7 mouse cellular contexts compared by ENCODE assay signal in genomic region chr16:95862621-95863020, GRCm38 (mm10).
A peak's percentile ranks its signal among the peaks of the same experiment; 100 is the strongest.
DNase-seq lines count a peak whose midpoint lies in the region; ATAC-seq lines count a peak whose summit lies in the region.

No protein-coding gene starts in this region.

- H3K9me3 ChIP-seq in heart, embryonic 14.5 days (ENCODE audit: control insufficient read depth, low read length), result no peaks in the 10 kb centered on the region
- H3K9me3 ChIP-seq in limb, embryonic 10.5 days (replicated peaks), result no peaks in the 10 kb centered on the region
- H3K9me3 ChIP-seq in forebrain, embryonic 12.5 days, result no peaks in the 10 kb centered on the region

- H3K27ac ChIP-seq in heart, embryonic 14.5 days (replicated peaks in 1 of 2; ENCODE audit: control insufficient read depth in 1 of 2, insufficient read depth in 1 of 2, low read depth in 2 of 2, low read length in 2 of 2), result peak overlapping the region; percentile 30 to 87
- H3K27ac ChIP-seq in limb, embryonic 10.5 days, result peak overlapping the region; percentile 74
- H3K27ac ChIP-seq in forebrain, embryonic 12.5 days, result no peak overlapping the region

- no peaks in the 10 kb centered on the region for H3K36me3 ChIP-seq in heart, embryonic 14.5 days (ENCODE audit: control insufficient read depth, insufficient read depth, low read length)
- H3K36me3 ChIP-seq in limb, embryonic 10.5 days, result no peaks in the 10 kb centered on the region
- no peaks in the 10 kb centered on the region for H3K36me3 ChIP-seq in forebrain, embryonic 12.5 days (replicated peaks)

- no peaks in the 10 kb centered on the region for H3K27me3 ChIP-seq in heart, embryonic 14.5 days (ENCODE audit: control insufficient read depth, insufficient read depth, low read length)
- H3K27me3 ChIP-seq in limb, embryonic 10.5 days (ENCODE audit: low read depth, poor library complexity, severe bottlenecking), result no peaks in the 10 kb centered on the region
- H3K27me3 ChIP-seq in forebrain, embryonic 12.5 days, result no peaks in the 10 kb centered on the region

- H3K4me1 ChIP-seq in heart, embryonic 14.5 days (ENCODE audit: control insufficient read depth in 2 of 2, insufficient read depth in 2 of 2, low read length in 2 of 2), result peaks cover 11 to 22% of the 10 kb centered on the region in 2 experiments; a peak in 3 of 4 replicates
- H3K4me1 ChIP-seq in limb, embryonic 10.5 days, result peaks cover 26% of the 10 kb centered on the region
- no peaks in the 10 kb centered on the region for H3K4me1 ChIP-seq in forebrain, embryonic 12.5 days

- no peak overlapping the region for H3K9ac ChIP-seq in heart, embryonic 14.5 days (ENCODE audit: low read length)
- H3K9ac ChIP-seq in forebrain, embryonic 12.5 days, result no peak overlapping the region

- no peak overlapping the region for H3K4me2 ChIP-seq in heart, embryonic 14.5 days (ENCODE audit: low read length)
- no peak overlapping the region for H3K4me2 ChIP-seq in forebrain, embryonic 12.5 days

- WGBS in heart, embryonic 14.5 days, result 62% methylated on average over 3 of the region's 3 CpGs
- 85% methylated on average over 3 of the region's 3 CpGs for WGBS in limb, embryonic 10.5 days
- 84% methylated on average over 3 of the region's 3 CpGs for WGBS in forebrain, embryonic 12.5 days

- no peak for DNase-seq in limb, embryonic 10.5 days (ENCODE audit: low spot score)
- peak; percentile 47 for DNase-seq in skeletal muscle tissue, adult 2 months (ENCODE audit: low read depth, low spot score)
- DNase-seq in cerebellum, postnatal 36 days, result no peak
- no peak for DNase-seq in layer of hippocampus, adult 8-10 months (ENCODE audit: low spot score in 2 of 2)

- peak; percentile 57 for ATAC-seq in common myeloid progenitor, adult 5-6 weeks (replicated peaks; ENCODE audit: low read depth, poor library complexity, severe bottlenecking)
- ATAC-seq in heart, embryonic 14.5 days (ENCODE audit: insufficient number of reproducible peaks, insufficient read depth, low FRiP score, low read depth), result 0 out of 2 replicates have a peak, but pooled peaks have one; percentile 18
- ATAC-seq in forebrain, embryonic 12.5 days (ENCODE audit: low FRiP score), result no peak

- H3K4me3 ChIP-seq in heart, embryonic 14.5 days (ENCODE audit: control insufficient read depth in 1 of 2, insufficient read depth in 1 of 2, low read depth in 1 of 2, low read length in 2 of 2), result no peak overlapping the region
- no peak overlapping the region for H3K4me3 ChIP-seq in limb, embryonic 10.5 days
- H3K4me3 ChIP-seq in forebrain, embryonic 12.5 days (replicated peaks), result no peak overlapping the region
